Mouse (Mus musculus) hindbrain, embryonic 15.5 days (tissue): ENCODE data around the gene Car11. TPM values are rescaled to one million over a fixed set of nuclear protein-coding genes. Genes with fewer than 3 reads are reported as not detected.

Source experiments
- ATAC-seq: fragments of 200-750 bp; cut with Nextera tagmentation; 2 replicates; pipeline ENCODE4 v1.8.0; 2017; ENCODE audit warnings: low read depth, moderate number of reproducible peaks, moderate TSS enrichment; ENCODE audit not compliant: low FRiP score
- H3K27ac ChIP-seq: fragments of 300-500 bp; sonication (generic); replicated peaks from 2 replicates; pipeline ENCODE4 v1.5.1; 2015; ENCODE audit warnings: mild to moderate bottlenecking, inconsistent platforms
- H3K27me3 ChIP-seq: fragments of 300-500 bp; sonication (generic); 2 replicates; pipeline ENCODE4 v1.6.1; 2015; ENCODE audit warnings: control low read depth, inconsistent platforms
- H3K36me3 ChIP-seq: fragments of 300-500 bp; sonication (generic); 2 replicates; pipeline ENCODE4 v1.6.1; 2015; ENCODE audit warnings: control low read depth, inconsistent platforms
- H3K4me1 ChIP-seq: fragments of 300-500 bp; sonication (generic); replicated peaks from 2 replicates; pipeline ENCODE4 v1.6.1; 2015; ENCODE audit warnings: control low read depth, inconsistent platforms
- H3K4me2 ChIP-seq: fragments of 300-500 bp; sonication (generic); 2 replicates; pipeline ENCODE4 v1.6.1; 2015; ENCODE audit warnings: moderate library complexity, mild to moderate bottlenecking, inconsistent platforms
- H3K4me3 ChIP-seq: fragments of 300-500 bp; sonication (generic); 2 replicates; pipeline ENCODE4 v1.5.1; 2015; ENCODE audit warnings: mild to moderate bottlenecking, inconsistent platforms
- H3K9ac ChIP-seq: fragments of 300-500 bp; sonication (generic); 2 replicates; pipeline ENCODE4 v1.6.1; 2015; ENCODE audit warnings: inconsistent platforms
- H3K9me3 ChIP-seq: fragments of 300-500 bp; sonication (generic); 2 replicates; pipeline ENCODE4 v1.6.1; 2016; ENCODE audit warnings: control low read depth, inconsistent platforms
- WGBS: fragments of 180-500 bp; shearing (Covaris S2); methylation state at CpG from one replicate; pipeline ENCODE4 v1.1.7; 2015; 5-methylcytosine and 5-hydroxymethylcytosine counted together
- polyA plus RNA-seq: library from polyadenylated mRNA; unstranded; fragments of >200 nt; fragmentation: Nextera tagmentation; extraction: Ambion mirVana; gene quantifications from 2 replicates; pipeline ENCODE4 v1.2.1, GENCODE M21; 2015

Car11 gene
- polyA plus RNA-seq, 1 experiment from 2014 or later, result 67.3 TPM

DNA sequence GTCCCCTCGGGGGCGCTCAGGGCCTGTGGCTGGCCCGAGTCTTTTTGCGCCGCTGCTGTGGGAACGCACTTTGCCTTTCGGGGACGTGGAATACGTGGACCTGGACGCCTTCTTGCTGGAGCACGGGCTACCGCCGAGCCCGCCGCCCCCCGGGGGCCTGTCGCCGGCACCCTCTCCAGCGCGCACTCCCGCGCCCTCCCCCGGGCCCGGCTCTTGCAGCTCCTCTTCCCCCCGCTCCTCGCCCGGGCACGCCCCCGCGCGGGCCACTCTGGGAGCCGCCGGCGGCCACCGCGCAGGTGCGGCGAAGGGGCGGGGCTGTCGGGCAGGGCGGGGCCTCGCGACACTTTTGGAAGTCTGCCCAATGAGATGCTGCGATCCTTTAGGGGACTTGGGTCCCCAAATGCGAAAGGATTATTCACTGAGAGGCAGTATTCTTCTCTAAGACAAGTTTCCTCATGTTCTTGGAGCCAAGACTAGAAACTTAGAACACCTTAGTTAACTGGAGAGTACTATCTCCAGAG is 7.1 kb downstream of the Car11 start:
- WGBS, result under 1% methylated on average over 45 of the region's 45 CpGs
- Histone ChIP-seq H3K36me3 (peaks cover 13% of the 10 kb centered on the region), H3K4me3 (peak overlapping the region; percentile 61), H3K4me1 (peaks cover 78% of the 10 kb centered on the region), H3K9me3 (no peaks in the 10 kb centered on the region), H3K27me3 (no peaks in the 10 kb centered on the region), H3K4me2 (peak overlapping the region; percentile 98), H3K9ac (peak overlapping the region; percentile 77), H3K27ac (peak overlapping the region; percentile 73)
- no peak for ATAC-seq

DNA sequence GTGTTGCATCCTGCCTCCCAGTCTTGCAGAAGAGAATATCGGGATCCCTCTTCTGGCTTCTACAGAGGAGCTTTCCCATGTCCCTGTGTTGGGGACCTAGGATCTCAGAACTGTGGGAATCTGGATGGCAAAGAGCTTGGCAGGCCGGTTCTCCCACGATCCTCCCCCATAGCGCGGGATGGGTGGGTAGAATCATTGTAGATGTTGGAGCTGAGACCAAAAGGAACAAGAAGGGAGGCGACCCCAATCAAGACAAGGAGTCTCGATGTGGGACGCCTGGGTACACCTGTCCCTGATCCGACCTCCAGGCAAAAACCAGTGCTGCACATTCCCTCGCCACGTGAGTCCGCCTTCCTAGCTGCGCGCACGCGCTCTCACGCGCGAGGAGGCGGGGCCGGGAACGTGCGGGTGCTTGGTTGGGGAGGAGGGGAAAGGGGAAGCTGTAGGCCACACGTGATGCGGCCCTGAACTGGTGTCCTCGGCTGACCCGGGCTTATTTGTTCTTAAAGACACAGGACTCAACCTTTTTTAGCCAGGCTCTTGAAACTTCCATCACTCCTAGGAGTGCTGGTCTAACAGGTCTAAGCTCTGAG is 7.8 kb downstream of the Car11 start:
- 1% methylated on average over 27 of the region's 27 CpGs for WGBS
- H3K4me1 ChIP-seq, result peaks cover 76% of the 10 kb centered on the region
- peak overlapping the region; percentile 73 for H3K27ac ChIP-seq
- no peak for ATAC-seq
- H3K9ac ChIP-seq, result peak overlapping the region; percentile 23; the same call in 1 of the 2 replicates
- peaks cover 20% of the 10 kb centered on the region for H3K36me3 ChIP-seq
- H3K4me2 ChIP-seq, result peak overlapping the region; percentile 98
- no peaks in the 10 kb centered on the region for H3K27me3 ChIP-seq
- H3K9me3 ChIP-seq, result no peaks in the 10 kb centered on the region
- peak overlapping the region; percentile 61 for H3K4me3 ChIP-seq

DNA sequence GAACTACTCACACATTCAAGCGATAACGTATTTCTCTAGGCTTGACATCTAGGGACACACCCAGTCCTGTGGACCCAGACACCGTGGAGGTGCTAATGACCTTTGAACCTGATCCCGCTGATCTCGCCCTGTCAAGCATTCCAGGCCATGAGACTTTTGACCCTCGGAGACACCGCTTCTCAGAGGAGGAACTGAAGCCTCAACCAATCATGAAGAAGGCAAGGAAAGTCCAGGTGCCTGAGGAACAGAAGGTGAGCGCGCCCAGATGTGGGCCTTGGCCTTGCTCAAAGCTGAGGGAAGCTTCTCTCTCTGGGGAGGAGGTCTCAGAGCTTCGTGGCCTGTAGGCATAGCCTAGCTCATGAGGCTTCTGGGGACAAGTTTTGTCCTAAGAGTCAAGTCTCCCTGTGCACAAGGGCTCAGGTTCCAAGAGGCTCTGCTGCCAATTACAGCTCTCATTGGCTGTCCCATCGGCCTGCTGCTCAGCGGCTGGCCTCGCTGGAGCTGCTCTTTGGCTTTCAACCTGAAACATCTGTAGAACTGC is 8.6 kb downstream of the Car11 start:
- H3K36me3 ChIP-seq, result peaks cover 28% of the 10 kb centered on the region
- ATAC-seq, result no peak
- H3K4me1 ChIP-seq, result peaks cover 68% of the 10 kb centered on the region
- 52% methylated on average over 13 of the region's 13 CpGs for WGBS
- no peak overlapping the region for H3K4me3 ChIP-seq
- H3K27me3 ChIP-seq, result no peaks in the 10 kb centered on the region
- H3K9ac ChIP-seq, result no peak overlapping the region
- no peaks in the 10 kb centered on the region for H3K9me3 ChIP-seq
- peak overlapping the region; percentile 98 for H3K4me2 ChIP-seq
- H3K27ac ChIP-seq, result peak overlapping the region; percentile 22

DNA sequence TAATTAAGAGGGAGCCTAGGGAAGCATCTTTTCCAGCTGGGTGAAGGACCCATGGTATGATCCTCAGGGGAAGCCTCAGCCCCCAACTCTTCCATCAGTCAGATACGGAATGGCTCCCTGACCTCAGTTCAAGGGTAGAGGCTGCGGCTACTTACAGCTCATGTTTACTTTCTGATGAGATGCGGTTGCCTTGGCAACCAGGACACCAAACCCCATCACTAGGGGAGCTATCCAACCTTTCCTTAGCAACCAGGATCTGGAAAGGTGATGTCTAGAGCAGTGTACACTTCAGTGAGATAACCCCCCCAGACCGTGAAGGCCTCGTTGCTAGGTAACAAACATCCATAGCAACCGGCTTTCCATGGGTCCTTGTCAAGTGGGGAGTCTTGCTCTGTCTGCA is 9.4 kb downstream of the Car11 start:
- Histone ChIP-seq H3K27ac (peak overlapping the region; percentile 63; the same call in 1 of the 2 replicates), H3K9me3 (no peaks in the 10 kb centered on the region), H3K36me3 (peaks cover 31% of the 10 kb centered on the region), H3K4me1 (peaks cover 66% of the 10 kb centered on the region), H3K4me2 (peak overlapping the region; percentile 98), H3K27me3 (no peaks in the 10 kb centered on the region), H3K9ac (no peak overlapping the region), H3K4me3 (no peak overlapping the region)
- ATAC-seq, result no peak
- 24% methylated on average over 6 of the region's 6 CpGs for WGBS

DNA sequence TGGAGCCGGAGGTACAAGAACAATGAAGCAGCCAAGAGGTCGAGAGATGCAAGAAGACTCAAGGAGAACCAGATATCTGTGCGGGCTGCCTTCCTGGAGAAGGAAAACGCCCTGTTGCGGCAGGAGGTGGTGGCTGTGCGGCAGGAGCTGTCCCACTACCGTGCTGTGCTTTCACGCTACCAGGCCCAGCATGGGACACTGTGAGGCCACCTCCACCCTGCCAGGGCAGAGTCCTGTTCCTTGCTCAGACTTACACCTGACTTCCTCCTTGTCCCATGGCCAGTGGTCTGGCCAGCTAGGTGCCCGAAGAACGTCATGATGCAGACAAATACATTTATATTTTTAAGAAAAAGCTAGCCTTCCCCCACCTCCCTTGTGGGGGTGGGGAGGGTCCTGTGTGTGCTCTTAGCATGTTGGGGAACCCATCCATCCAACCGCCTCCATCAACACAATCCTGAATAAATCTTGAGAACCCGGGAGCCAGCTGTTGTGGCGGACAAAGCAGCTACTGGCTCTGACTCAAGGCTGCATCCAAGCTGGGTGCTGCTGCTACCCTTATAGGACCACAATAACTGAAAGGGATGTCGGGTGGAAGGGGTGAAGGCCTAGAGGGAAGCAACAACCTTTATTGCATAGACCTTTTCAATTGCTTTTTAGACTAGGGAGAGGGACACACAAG is 10.2 kb downstream of the Car11 start:
- H3K4me2 ChIP-seq, result peak overlapping the region; percentile 98
- H3K27ac ChIP-seq, result peak overlapping the region; percentile 63
- no peaks in the 10 kb centered on the region for H3K9me3 ChIP-seq
- no peak overlapping the region for H3K4me3 ChIP-seq
- H3K36me3 ChIP-seq, result peaks cover 31% of the 10 kb centered on the region
- WGBS, result 58% methylated on average over 14 of the region's 14 CpGs
- no peaks in the 10 kb centered on the region for H3K27me3 ChIP-seq
- ATAC-seq, result no peak
- peaks cover 70% of the 10 kb centered on the region for H3K4me1 ChIP-seq
- H3K9ac ChIP-seq, result no peak overlapping the region; the same call in 1 of the 2 replicates

DNA sequence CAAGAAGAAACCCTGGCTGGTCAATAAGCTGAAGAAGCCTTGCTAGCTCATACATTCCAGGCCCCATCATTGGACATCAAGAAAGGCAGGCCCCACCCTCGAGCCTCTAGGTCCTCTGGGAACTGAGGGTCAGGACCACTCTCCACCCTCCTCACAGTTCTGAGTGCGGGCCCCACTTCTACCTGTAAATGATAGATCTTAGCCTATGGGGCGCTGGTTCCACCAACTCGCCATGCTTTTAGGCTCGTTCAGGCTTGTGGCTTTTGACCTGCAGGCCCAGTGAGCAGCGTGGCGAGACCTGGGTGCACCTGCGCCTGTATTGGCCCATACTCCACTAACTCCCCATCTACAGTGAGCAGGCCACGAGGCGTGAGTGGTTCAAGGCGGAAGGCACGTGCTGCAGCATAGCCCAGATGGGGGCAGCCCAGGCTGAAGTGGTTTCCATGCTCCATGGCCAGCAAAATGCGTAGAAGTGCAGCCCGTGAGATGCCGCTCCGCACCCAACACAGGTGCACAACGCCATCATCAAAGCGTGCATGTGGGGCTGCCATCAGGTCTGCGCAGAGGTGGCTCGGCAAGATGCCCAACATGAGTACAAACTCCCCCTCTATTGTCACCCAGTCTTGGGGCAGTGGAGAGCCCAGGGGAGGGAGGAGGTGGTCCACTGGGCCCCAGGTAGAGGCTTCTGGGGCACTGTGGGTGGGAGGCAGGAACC is 11.0 kb downstream of the Car11 start:
- WGBS, result 94% methylated on average over 20 of the region's 20 CpGs
- Histone ChIP-seq H3K36me3 (peaks cover 31% of the 10 kb centered on the region), H3K9ac (no peak overlapping the region; the same call in 1 of the 2 replicates), H3K27ac (no peak overlapping the region), H3K4me2 (no peak overlapping the region), H3K4me3 (no peak overlapping the region), H3K27me3 (no peaks in the 10 kb centered on the region), H3K4me1 (peaks cover 68% of the 10 kb centered on the region), H3K9me3 (no peaks in the 10 kb centered on the region)
- no peak for ATAC-seq

DNA sequence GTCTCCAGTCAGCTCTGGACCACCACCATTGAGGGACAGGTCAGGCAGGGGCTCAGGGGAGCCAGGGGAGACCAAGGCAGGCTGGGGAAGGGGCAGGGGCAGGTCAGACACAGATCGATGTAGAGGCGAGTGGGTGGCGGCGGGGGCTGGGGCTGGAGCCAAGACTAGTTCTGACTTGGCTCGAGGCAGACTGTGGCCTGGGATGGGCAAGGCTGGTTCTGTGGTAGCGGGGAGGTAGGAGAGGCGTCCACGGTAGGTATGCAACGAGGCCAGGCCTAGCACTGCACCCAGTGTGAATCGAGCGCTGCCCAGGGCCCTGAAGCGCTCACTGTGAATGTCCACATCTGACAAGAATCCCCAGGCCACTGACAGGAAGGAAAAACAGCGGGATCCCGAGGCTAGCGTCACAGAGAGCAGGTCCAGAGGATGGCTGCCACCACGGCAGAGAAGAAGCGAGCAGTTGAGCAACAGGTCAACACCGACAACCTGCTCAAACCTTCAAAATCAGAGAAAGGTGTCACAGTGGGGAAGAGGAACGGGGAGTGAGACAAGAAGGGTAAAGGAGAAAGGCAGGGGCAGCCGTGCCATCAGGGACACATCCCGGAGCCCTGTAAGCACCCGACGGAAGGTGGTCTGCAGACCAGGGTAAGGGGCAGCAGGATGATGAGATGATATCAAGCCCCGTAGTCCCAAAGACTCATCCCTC is 11.8 kb downstream of the Car11 start:
- Histone ChIP-seq H3K4me3 (no peak overlapping the region), H3K27me3 (no peaks in the 10 kb centered on the region), H3K27ac (no peak overlapping the region), H3K4me2 (no peak overlapping the region), H3K9ac (no peak overlapping the region), H3K4me1 (peaks cover 68% of the 10 kb centered on the region), H3K9me3 (no peaks in the 10 kb centered on the region), H3K36me3 (peaks cover 31% of the 10 kb centered on the region)
- 94% methylated on average over 24 of the region's 24 CpGs for WGBS
- no peak for ATAC-seq

DNA sequence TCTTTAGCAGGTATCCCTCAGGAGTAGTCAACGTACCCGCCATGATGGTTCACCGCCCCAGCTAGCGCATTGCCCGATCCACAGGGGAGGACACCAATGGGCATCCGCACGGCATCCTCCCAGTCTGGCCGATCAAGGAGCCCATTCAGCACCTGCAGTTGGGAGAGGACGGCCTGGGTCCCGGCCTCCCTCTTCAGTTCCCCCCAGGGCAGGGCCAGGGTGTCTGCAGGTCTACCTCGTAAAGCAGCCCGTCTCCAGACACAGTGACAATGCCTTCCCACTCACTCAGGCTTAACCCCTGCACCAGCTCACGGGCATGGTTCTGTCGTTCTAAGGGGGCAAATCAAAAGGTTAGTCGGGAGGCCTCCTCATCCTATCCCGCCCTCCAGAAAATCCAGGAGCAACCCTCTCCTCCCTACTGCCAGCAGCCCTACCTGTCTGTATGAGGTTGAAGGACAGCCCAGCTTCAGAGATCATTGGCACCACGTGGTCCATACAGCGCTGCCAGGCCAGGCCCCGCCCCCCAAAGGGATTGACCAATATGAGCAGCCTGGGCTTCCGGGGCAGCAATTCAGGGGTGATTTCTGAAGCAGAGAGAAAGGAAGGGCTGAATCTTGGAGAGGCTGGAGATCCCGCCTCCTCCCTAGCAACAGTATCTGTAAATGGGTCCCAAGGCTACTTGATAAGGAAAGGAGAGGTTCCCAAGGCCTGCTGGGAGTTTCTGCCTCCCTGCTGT is 12.5 kb downstream of the Car11 start:
- Histone ChIP-seq H3K27ac (no peak overlapping the region), H3K4me1 (peaks cover 68% of the 10 kb centered on the region), H3K36me3 (peaks cover 31% of the 10 kb centered on the region), H3K4me2 (no peak overlapping the region), H3K27me3 (no peaks in the 10 kb centered on the region), H3K9me3 (no peaks in the 10 kb centered on the region), H3K4me3 (no peak overlapping the region), H3K9ac (no peak overlapping the region)
- 88% methylated on average over 21 of the region's 21 CpGs for WGBS
- no peak for ATAC-seq

DNA sequence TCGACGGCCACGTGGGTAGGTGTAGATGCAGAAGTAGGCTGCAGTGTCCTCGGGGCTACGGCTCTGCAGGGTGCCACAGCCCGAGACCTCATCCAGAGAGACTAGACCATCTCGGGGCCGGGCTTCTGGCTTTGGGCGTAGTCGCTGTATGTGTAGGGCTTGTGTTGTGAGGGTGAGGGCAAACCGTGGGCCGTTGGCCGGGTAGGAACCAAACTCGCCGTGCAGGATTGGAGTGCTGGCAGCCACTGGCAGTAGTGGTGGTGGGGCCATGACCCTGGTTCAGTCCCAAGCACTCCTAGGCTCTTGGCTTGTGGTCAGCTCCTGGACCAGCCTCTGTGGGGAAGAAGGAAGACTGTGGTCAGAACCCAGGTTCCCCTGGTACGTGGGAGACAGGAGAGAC is 13.8 kb downstream of the Car11 start:
- Histone ChIP-seq H3K9ac (no peak overlapping the region), H3K4me3 (no peak overlapping the region), H3K27me3 (no peaks in the 10 kb centered on the region), H3K9me3 (no peaks in the 10 kb centered on the region), H3K4me2 (no peak overlapping the region), H3K4me1 (peaks cover 57% of the 10 kb centered on the region), H3K36me3 (peaks cover 31% of the 10 kb centered on the region), H3K27ac (no peak overlapping the region)
- no peak for ATAC-seq
- WGBS, result 95% methylated on average over 16 of the region's 16 CpGs

DNA sequence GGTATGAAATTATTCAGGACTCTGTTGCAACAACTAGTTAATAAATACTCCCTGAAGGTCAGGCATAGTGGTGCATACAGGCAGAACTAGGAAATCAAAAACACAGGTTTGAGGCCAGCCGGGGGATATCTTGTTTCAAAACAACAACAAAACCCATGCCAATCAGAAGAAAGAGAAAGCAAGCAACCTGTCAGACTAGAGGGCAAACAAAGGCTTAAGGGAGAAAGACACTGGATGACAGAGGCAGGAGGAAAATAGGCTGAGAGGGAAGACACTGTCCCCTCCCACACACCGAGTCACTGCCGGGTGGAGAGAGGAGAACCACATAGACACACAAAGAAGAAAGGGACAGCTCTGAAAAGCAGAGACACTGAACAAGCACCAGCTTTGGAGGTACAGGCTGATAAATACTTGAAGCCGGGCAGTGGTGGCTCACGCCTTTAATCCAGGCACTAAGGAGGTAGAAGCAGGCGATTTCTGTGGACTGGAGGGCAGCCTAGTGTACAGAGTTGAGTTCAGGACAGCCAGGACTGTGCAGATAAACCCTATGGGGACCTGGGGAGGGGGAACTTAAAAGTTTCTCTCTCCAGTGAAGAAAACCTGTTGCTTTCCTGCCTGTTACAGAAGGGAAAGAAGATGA is 14.4 kb downstream of the Car11 start:
- Histone ChIP-seq H3K36me3 (peaks cover 31% of the 10 kb centered on the region), H3K27me3 (no peaks in the 10 kb centered on the region), H3K4me1 (peaks cover 56% of the 10 kb centered on the region), H3K9ac (peak overlapping the region; percentile 69), H3K9me3 (no peaks in the 10 kb centered on the region), H3K27ac (no peak overlapping the region), H3K4me3 (peak overlapping the region; percentile 58), H3K4me2 (peak overlapping the region; percentile 81)
- no peak for ATAC-seq
- 85% methylated on average over 6 of the region's 6 CpGs for WGBS
